8 mouse cellular contexts compared by ENCODE assay signal in the genomic region with DNA sequence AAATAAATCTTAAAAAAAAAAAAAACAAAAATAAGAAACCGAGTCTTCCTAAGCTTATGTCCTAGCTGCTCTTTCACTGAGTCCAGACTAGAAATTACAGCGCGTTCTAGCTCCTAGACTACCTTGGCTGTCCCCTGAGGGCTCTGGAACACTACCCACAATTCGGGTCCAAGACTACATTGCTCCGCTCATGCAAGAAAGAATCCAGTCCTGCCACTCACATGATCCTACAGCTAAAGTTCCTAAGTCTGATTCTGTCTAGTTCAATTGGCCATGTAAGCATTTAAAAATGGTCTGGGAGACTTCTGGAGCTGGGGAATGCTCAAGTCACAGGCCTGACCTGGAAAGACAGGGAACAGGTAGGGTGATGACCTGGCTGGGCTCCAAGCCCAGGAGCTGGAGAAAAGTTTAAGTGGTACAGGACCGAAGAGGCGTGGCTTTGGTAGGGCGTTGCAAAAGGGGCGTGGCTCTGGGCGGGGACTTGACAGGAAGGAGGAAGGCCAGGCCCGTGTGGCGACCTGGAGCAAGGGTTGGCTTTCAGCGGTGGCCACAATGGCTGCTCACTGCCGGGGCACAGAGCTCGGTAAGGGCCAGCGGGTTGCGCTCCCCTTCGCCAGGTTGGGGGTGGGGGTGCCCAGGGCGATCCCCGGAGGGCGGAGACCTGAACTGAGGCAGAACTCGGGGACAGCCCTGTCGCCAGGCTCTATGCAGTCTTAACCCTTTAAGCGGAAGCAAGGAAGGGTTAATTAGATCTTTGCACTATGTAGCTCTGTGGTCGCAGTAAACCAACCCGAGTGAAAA. TPM values are rescaled to one million over a fixed set of nuclear protein-coding genes. Genes with fewer than 3 reads are reported as not detected.
DNase-seq lines count a peak whose midpoint lies in the region; ATAC-seq and TF ChIP-seq lines count a peak whose summit lies in the region.

Dera (plus strand) TSS at position 491 of the 801 bp plus-strand sequence.

- H3K27me3 ChIP-seq in erythroblast, embryonic 14.5 days (ENCODE audit: control insufficient read depth), result no peaks in the 10 kb centered on the region
- no peaks in the 10 kb centered on the region for H3K27me3 ChIP-seq in heart, embryonic 13.5 days (replicated peaks)
- H3K27me3 ChIP-seq in kidney, postnatal 0 days (ENCODE audit: insufficient read depth, low read length), result no peaks in the 10 kb centered on the region
- H3K27me3 ChIP-seq in liver, postnatal 0 days (ENCODE audit: insufficient read depth, low read length), result no peaks in the 10 kb centered on the region
- H3K27me3 ChIP-seq in neural tube, embryonic 13.5 days, result no peaks in the 10 kb centered on the region

- H3K4me3 ChIP-seq in erythroblast, embryonic 14.5 days (replicated peaks), result peak within 1 kb of the TSS; percentile 76
- H3K4me3 ChIP-seq in heart, embryonic 13.5 days, result peak within 1 kb of the TSS; percentile 87
- peak within 1 kb of the TSS; percentile 69 for H3K4me3 ChIP-seq in kidney, postnatal 0 days (replicated peaks; ENCODE audit: low read depth, low read length)
- peak within 1 kb of the TSS; percentile 61 for H3K4me3 ChIP-seq in liver, postnatal 0 days (ENCODE audit: low read depth, low read length)
- peak within 1 kb of the TSS; percentile 52 for H3K4me3 ChIP-seq in neural tube, embryonic 13.5 days

- TF ChIP-seq CTCF in kidney, postnatal 0 days (IDR thresholded peaks at IDR 0.05; ENCODE audit: low read depth), result no peak
- TF ChIP-seq CTCF in liver, postnatal 0 days (IDR thresholded peaks at IDR 0.05; ENCODE audit: low read depth), result no peak

- H3K27ac ChIP-seq in heart, embryonic 13.5 days (replicated peaks), result peak within 1 kb of the TSS; percentile 69
- peak within 1 kb of the TSS; percentile 81 for H3K27ac ChIP-seq in kidney, postnatal 0 days
- peak within 1 kb of the TSS; percentile 77 for H3K27ac ChIP-seq in liver, postnatal 0 days (ENCODE audit: low read depth)
- no peak within 1 kb of the TSS for H3K27ac ChIP-seq in neural tube, embryonic 13.5 days (replicated peaks)

- 12% methylated on average over 26 of the region's 26 CpGs for WGBS in heart, embryonic 13.5 days
- 10% methylated on average over 26 of the region's 26 CpGs for WGBS in kidney, postnatal 0 days
- WGBS in liver, postnatal 0 days (ENCODE audit: insufficient replicate concordance), result 12% methylated on average over 26 of the region's 26 CpGs
- WGBS in neural tube, embryonic 13.5 days, result 14% methylated on average over 25 of the region's 26 CpGs

- DNase-seq in brain, adult 2 months (ENCODE audit: low read depth, low spot score), result peak; percentile 70
- DNase-seq in kidney, postnatal 0 days (ENCODE audit: low spot score), result peak; percentile 91
- peak; percentile 96 for DNase-seq in liver, postnatal 0 days
- DNase-seq in testis, postnatal 14 days (ENCODE audit: low spot score), result peak; percentile 86

- no peaks in the 10 kb centered on the region for H3K9me3 ChIP-seq in erythroblast, embryonic 14.5 days (ENCODE audit: control insufficient read depth, low read length)
- no peaks in the 10 kb centered on the region for H3K9me3 ChIP-seq in heart, embryonic 13.5 days
- H3K9me3 ChIP-seq in kidney, postnatal 0 days (replicated peaks; ENCODE audit: low read length), result no peaks in the 10 kb centered on the region
- no peaks in the 10 kb centered on the region for H3K9me3 ChIP-seq in liver, postnatal 0 days (ENCODE audit: low read length)
- H3K9me3 ChIP-seq in neural tube, embryonic 13.5 days, result no peaks in the 10 kb centered on the region

- H3K36me3 ChIP-seq in erythroblast, embryonic 14.5 days (ENCODE audit: control insufficient read depth), result peaks cover 42% of the 10 kb centered on the region
- H3K36me3 ChIP-seq in heart, embryonic 13.5 days, result peaks cover 31% of the 10 kb centered on the region
- H3K36me3 ChIP-seq in kidney, postnatal 0 days (ENCODE audit: insufficient read depth, low read length), result peaks cover 14% of the 10 kb centered on the region
- peaks cover 17% of the 10 kb centered on the region for H3K36me3 ChIP-seq in liver, postnatal 0 days (replicated peaks; ENCODE audit: insufficient read depth, low read length)
- peaks cover 28% of the 10 kb centered on the region for H3K36me3 ChIP-seq in neural tube, embryonic 13.5 days

- ATAC-seq in CD4-positive, CD25-positive, alpha-beta regulatory T cell, adult 4 months, result peak; percentile 96
- ATAC-seq in heart, embryonic 13.5 days (ENCODE audit: extremely low read depth, insufficient number of reproducible peaks, low FRiP score, low TSS enrichment), result peak; percentile 73
- peak; percentile 85 for ATAC-seq in kidney, postnatal 0 days (replicated peaks; ENCODE audit: low FRiP score, low read depth)
- peak; percentile 95 for ATAC-seq in liver, postnatal 0 days
- peak; percentile 85 for ATAC-seq in neural tube, embryonic 13.5 days (ENCODE audit: low read depth)

- no peak for TF ChIP-seq EP300 in liver, postnatal 0 days (IDR thresholded peaks at IDR 0.05; ENCODE audit: low read depth)

- peak within 1 kb of the TSS; percentile 78 for H3K4me2 ChIP-seq in heart, embryonic 13.5 days
- H3K4me2 ChIP-seq in kidney, postnatal 0 days (ENCODE audit: low read length), result peak within 1 kb of the TSS; percentile 78
- H3K4me2 ChIP-seq in liver, postnatal 0 days (ENCODE audit: low read depth, low read length), result peak within 1 kb of the TSS; percentile 74
- H3K4me2 ChIP-seq in neural tube, embryonic 13.5 days, result peak within 1 kb of the TSS; percentile 64

- H3K9ac ChIP-seq in heart, embryonic 13.5 days, result peak within 1 kb of the TSS; percentile 88
- H3K9ac ChIP-seq in kidney, postnatal 0 days (ENCODE audit: low read depth, low read length), result peak within 1 kb of the TSS; percentile 76
- H3K9ac ChIP-seq in liver, postnatal 0 days (replicated peaks), result peak within 1 kb of the TSS; percentile 65
- peak within 1 kb of the TSS; percentile 65 for H3K9ac ChIP-seq in neural tube, embryonic 13.5 days

- H3K4me1 ChIP-seq in erythroblast, embryonic 14.5 days (ENCODE audit: control insufficient read depth), result peaks cover 30% of the 10 kb centered on the region
- H3K4me1 ChIP-seq in heart, embryonic 13.5 days, result peaks cover 17% of the 10 kb centered on the region
- H3K4me1 ChIP-seq in kidney, postnatal 0 days (replicated peaks; ENCODE audit: insufficient read depth, low read length), result 0 out of 2 replicates have a peak, but pooled peaks cover 3% of the 10 kb centered on the region
- H3K4me1 ChIP-seq in liver, postnatal 0 days (ENCODE audit: insufficient read depth), result peaks cover 10% of the 10 kb centered on the region; the same call in 1 of the 2 replicates
- H3K4me1 ChIP-seq in neural tube, embryonic 13.5 days (replicated peaks), result peaks cover 13% of the 10 kb centered on the region

RNA-seq across cellular contexts. Expression of gene Dera, which starts in this region (rescaled TPM):
- 10 to 100 TPM; 68.4 to 82.3 TPM for polyA plus RNA-seq in CD4-positive, CD25-positive, alpha-beta regulatory T cell, adult 4 months (2017; shearing (Covaris generic))
- 1.2 and 2.0 TPM in 2 replicates for polyA plus RNA-seq in erythroblast, embryonic 14.5 days (2012)
- 47.7 and 53.8 TPM in 2 replicates for polyA plus RNA-seq in heart, embryonic 13.5 days (2015; fragmentation: Nextera tagmentation; extraction: Ambion mirVana)
- 85.5 and 92.3 TPM in 2 replicates for polyA plus RNA-seq in kidney, postnatal 0 days (2015; fragmentation: Nextera tagmentation; extraction: Ambion mirVana)
- 42.5 and 43.6 TPM in 2 replicates for polyA plus RNA-seq in liver, postnatal 0 days (2015; fragmentation: Nextera tagmentation; extraction: Ambion mirVana)
- 17.3 and 18.8 TPM in 2 replicates for polyA plus RNA-seq in neural tube, embryonic 13.5 days (2015; fragmentation: Nextera tagmentation; extraction: Ambion mirVana)
